Mouse (Mus musculus) Muller cell, postnatal 12 days (primary cell): ENCODE results near the gene Abhd12.
"Not testable (repeated sequence)": the region's sequence is repeated elsewhere in the genome, so short reads cannot be mapped to it uniquely, and the experiment has no call there.

Source experiments
- DNase-seq: peaks from one replicate; pipeline ENCODE4 v3.0.0-alpha.2; 2015; ENCODE audit errors: inconsistent ontology term

The Abhd12 gene

GRCm38 (mm10) chr2:150909429-150910039 is 5.0 kb upstream of the Abhd12 start:
- DNase-seq: peak; percentile 98

DNA sequence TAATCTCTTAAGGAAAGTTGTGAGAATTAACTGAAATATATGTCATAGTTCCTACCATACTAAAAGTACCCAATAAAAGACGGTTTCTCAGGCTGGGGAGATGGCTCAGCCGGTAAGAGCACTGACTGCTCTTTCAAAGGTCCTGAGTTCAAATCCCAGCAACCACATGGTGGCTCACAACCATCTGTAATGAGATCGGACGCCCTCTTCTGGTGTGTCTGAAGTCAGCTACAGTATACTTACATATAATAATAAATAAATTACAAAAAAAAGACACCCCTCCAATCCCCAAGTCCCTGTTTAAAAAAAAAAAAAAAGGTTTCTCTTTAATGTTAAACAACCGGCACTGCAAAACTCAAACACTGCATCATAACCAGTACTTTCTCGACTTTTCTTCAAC is 4.3 kb upstream of the Abhd12 start:
- DNase-seq: not testable (repeated sequence)

DNA sequence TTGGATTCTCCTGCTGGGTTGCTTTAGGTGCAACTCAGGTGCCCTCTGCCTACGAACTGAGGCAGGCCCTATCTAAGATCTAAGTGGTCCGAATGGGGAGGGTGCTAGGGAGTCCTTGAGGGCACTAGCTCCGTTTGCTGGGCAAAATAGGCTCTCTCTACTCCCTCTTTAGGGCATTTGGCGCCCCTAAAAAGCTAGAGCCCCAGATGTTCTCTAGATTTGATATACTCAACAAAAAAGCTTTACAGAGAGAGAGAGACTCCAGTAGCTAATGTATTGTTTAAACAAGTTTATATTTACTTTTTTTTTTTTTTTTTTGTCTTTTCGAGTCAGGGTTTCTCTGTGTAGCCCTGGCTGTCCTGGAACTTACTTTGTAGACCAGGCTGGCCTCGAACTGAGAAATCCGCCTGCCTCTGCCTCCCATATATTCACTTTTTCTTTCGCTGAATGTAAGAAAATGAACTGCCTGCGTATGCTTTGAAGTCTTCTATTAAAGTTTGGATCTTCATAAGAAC is 452 bp upstream of the Abhd12 start, which contains the start of gene Gins1:
Gene Gins1, plus strand, starts transcription at position 465 of the 515 bp plus-strand sequence.
- no peak for DNase-seq

- DNase-seq: no peak
Measured at GRCm38 (mm10) chr2:150902347-150902746, 2.2 kb downstream of the Abhd12 start.

GRCm38 (mm10) chr2:150900341-150900740 is 4.2 kb downstream of the Abhd12 start:
- DNase-seq: no peak

DNA sequence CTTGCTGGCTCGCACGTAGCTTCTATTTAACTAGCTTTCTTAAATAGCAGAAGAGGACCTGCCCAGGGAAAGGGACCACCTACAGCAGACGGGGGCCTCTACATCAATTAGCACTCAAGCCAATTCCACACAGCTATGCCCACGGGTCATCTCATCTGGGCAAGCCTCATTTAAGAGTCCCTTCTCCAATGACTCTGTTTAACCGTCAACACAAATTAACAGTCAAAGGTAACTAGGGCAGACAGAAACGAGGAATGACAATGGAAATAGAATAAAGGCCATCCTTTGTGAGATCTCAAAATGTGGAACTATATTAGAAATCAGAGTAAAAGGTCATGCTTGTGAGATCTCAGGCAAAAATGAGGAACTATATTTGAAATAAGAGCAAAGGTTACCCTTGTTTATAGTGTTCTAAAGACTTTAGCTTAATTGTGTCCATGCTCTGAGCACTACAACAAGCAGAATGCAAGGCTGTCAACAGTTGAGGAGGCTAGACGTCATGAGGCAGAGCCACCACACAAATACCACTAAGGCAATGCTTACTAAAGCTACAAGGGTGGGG is 8.8 kb downstream of the Abhd12 start:
- DNase-seq: peak; percentile 53

DNA sequence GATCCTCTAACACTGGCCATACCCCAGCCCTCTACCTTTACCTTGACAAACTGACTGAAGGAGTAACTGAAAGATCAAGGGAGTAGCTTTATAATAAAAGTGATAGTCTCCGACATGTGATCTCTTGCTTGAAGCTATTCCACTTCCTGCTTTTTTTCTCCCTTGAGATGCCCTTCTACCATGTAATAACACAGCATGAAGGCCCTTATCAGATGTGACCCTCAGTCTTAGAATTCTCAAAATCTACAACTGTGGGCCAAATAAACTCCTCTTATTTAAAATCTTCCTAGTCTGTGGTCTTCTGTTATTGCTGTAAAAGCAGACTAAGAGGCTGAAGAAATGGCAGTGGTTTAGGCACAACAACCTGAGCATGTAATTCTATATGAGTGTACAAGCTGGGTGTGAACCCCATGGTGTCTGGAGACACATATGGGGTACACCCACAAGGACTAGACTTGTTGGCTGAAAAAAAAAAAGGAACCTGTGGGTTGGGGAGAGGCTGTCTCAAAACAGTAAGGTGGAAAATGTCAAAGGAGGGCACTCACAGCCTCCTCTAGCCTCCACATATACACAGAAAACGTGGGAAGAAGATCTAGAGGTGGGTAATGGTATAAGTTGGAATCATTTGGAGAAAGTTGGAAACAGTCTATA is 9.8 kb downstream of the Abhd12 start:
- DNase-seq: no peak

- no peak for DNase-seq
Measured at GRCm38 (mm10) chr2:150887370-150887769, 17.2 kb downstream of the Abhd12 start.

- DNase-seq: no peak
Measured at GRCm38 (mm10) chr2:150886315-150886714, 18.2 kb downstream of the Abhd12 start.

DNA sequence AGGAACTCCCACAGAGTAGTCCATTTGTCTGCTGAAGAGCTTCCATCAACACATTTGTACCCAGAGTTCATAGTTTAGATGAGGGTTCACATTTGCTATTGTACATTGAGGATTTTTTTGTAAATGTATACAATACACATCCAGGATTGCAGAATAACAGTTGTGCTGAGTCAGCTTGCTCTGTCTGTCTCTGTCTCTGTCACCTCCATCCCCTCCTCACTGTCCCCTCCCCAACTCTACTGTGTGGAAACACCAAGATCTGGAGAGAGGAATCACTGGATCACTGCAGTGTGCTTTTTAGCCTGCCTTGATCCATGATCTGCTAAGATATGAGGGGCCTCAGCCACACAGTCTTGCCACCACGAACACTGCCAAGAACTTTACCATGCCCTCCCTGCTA is 18.7 kb downstream of the Abhd12 start:
- no peak for DNase-seq

DNA sequence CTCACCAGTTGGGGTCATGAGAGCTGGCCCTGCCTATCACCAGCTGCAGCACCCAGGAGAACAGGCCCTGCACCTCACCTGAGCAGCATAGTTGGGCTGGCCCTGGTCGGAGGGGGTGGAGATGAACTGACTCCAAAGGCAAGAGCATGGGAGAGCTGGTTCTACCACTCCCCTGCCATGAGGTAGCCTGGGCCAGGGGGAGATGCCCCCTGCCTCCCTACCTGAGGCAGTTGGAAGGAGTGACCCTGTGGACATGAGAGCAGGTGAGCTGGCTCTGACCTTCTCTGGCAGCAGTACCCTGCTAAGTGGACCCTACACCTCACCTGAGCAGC is 19.8 kb downstream of the Abhd12 start:
- no peak for DNase-seq

DNA sequence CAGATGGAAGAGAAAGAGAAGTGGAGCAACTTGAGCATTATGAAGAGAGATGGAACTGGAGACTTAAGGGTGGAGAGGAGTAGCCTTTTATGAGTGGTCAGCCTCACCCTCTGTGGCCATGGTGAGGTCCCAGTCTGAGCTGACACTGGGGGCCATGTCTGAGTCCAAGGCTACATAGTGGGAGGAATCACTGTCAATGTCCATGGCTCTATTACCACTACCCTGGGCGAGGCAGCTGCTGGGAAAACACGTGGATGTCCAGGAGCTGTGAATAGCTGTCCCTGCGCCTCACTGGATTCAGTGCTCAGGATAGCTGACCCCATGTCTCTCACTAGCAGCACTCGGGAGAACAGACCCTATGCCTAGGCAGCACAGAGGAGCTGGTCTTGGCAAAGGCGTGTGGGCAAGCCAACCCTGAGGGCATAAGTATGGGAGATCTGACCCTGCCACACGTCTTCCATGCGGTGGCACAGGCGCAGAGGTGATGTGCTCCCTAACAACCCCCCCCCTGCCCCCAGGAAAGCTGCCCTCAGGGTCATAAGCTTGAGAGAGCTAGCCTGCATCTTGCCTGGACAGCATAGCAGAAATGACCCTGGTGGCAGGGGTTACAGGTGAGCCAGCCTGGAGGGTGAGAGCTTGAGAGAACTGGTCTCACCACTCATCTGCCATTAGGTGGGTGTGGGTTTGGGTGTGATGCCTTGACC is 20.3 kb downstream of the Abhd12 start:
- DNase-seq: no peak

DNA sequence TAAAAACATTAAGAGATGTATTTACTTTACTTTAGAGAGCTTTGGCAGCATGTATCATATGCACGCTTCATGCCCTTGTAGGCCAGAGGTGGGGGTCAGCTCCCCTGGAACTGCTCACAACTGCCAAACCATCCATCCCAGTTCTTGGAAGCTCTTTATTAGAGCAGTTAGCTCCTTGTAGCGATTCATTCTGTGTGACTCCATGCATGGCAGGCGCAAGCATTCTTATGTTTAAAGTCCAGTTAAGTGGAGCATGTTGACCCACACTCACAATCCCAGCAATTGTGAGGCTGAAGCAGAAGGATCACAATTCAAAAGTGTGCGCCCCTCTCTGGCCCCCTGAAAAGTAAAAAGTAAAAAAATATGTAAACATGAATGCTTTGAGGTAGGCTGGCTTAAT is 27.0 kb downstream of the Abhd12 start:
- DNase-seq: no peak

- no peak for DNase-seq
Measured at GRCm38 (mm10) chr2:150875226-150875625, 29.3 kb downstream of the Abhd12 start.

- no peak for DNase-seq
Measured at GRCm38 (mm10) chr2:150874508-150874907, 30.0 kb downstream of the Abhd12 start.

GRCm38 (mm10) chr2:150869446-150869845 is 35.1 kb downstream of the Abhd12 start:
- DNase-seq: no peak

DNA sequence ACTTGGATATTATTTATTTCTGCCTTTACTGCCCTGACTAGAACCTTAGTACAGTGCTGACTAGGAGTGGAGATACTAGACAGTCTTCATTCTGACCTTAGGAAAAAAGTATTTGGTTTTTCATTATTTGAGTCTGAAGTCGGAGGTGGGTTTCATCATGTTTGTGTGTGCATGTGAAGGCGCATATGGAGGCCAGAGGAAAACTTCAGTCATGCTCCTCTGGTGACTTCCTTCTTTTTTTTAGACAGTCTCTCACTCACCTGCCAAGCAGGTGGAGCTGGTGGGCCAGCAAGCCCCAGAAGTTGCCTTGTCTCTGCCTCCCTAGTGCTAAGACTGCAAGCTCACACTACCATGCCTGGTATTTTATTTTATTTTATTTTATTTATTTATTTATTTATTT is 37.5 kb downstream of the Abhd12 start:
- no peak for DNase-seq

DNA sequence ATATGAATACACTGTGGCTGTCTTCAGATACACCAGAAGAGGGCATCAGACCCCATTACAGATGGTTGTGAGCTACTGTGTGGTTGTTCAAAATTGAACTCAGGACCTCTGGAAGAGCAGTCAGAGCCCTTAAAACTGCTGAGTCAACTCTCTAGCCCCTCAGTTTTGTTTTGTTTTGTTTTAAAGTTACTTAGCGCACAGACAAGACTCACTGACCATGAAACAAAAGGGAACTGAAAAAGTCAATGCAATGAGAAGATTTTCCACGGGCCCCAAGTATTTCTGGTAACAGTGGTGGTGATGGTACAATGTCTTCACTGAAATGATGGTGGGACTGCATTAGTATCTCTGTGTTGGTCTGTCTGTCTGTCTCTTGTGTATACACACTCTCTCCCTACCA is 43.4 kb downstream of the Abhd12 start:
- DNase-seq: no peak

DNA sequence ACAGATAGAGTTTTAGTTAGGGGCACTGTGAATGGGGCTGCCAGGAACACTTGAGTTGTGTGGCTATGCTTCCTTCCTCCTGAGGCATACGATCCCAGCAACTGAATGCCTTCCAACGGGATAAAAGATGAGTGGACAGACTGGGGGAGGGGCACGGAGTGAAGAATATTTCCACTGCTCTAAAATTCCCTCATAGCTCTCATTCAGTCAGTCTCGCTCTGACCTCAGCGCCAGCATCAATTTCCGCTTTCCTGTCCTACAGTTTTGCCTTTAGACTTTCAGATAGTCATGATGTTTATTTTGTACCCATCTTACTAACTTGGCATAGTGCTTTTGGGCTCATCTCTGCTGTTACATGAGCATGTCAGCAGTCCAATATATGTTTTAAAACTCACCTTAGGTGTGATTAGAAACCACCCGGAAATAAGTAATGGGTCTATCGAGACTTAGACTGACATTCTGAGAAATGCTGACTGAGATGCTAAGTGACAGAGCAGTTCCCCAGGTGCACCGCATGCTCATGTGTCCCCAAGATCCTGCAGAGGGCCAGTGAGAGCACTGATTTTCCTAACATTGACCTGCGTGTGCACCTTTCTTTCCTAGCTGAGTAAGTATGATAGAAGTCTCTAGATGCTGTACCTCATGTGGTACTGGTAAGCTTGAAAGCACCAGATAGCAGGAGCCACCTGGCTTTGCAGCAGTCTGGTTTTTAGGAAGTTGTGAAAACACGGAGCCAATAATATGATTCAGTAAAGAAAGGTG is 44.7 kb downstream of the Abhd12 start:
- no peak for DNase-seq

DNA sequence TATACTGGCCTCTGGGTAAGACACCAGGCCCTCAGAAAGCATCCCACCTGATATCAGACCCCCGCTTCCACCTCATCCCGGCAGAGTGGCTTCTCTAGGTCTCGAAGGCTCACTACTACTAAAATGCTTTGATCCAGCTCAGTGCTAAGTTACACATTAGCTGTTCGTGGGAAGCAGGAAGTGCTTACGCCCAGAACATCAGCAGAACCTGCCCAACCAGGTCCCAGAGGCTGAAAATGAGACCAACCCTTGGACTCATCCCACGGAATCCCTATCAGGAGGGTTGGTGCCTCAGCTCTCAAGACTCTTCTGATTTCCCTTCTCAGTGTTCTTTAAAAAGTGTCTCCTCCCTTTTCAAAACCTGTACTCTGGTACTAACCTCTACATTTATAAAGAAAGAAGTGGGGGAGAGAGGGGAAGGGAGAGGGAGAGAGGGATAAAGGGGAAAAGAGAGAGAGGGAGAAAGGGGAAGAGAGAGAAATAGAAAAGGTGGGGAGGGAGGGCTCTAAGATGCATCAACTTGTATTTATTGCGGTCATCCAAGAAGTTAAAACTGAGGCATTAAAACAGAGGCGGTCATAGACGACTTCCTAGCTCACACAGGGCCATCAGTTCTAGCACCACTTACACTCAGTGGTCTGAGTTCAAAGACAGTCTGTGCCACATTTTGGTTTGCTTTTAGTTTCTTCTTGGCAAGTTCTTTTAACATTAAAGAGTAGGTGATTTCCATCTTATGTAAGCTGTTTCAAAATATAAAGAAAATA is 45.6 kb downstream of the Abhd12 start:
- no peak for DNase-seq

DNA sequence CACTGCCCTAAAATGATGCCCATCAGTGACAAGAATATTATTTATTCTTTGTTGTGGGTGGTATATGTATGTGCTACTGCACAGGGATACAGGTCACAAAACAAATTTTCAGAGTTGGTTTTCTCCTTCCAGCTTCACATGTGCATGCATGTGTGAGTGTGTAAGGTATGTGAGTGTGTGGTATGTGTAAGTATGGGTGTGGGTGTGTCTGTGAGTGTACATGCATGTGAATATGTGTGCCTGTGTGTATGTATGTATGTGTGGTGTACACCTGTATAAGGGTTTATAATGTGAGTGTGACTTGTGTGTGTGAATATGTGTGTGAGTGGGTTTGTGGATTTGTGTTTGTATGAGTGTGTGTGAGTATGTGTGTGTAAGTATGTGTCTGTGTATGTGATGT is 49.4 kb downstream of the Abhd12 start:
- DNase-seq: no peak
